Mouse (Mus musculus) hindbrain, embryonic 11.5 days (tissue): ENCODE data around the gene Gm20388. TPM values are rescaled to one million over a fixed set of nuclear protein-coding genes. Genes with fewer than 3 reads are reported as not detected.

Experiments
- ATAC-seq: fragments of 200-750 bp; cut with Nextera tagmentation; 2 replicates; pipeline ENCODE4 v1.8.0; 2017; ENCODE audit warnings: mild to moderate bottlenecking, moderate TSS enrichment, moderate library complexity; ENCODE audit not compliant: low FRiP score
- DNase-seq: peaks from one replicate; pipeline ENCODE4 v3.0.0-alpha.2; 2015; ENCODE audit warnings: low spot score
- H3K27ac ChIP-seq: fragments of 300-500 bp; sonication (generic); 2 replicates; pipeline ENCODE4 v1.5.1; 2014; ENCODE audit warnings: mild to moderate bottlenecking, low read depth, low read length
- H3K27me3 ChIP-seq: fragments of 300-500 bp; sonication (generic); 2 replicates; pipeline ENCODE4 v1.6.1; 2014; ENCODE audit warnings: mild to moderate bottlenecking, low read length, moderate library complexity, mixed read lengths; ENCODE audit not compliant: control insufficient read depth, insufficient read depth
- H3K36me3 ChIP-seq: fragments of 300-500 bp; sonication (generic); 2 replicates; pipeline ENCODE4 v1.6.1; 2014; ENCODE audit warnings: mild to moderate bottlenecking, low read length, moderate library complexity, mixed read lengths; ENCODE audit not compliant: control insufficient read depth, insufficient read depth
- H3K4me1 ChIP-seq: fragments of 300-500 bp; sonication (generic); replicated peaks from 2 replicates; pipeline ENCODE4 v1.6.1; 2014; ENCODE audit warnings: low read length, mixed read lengths; ENCODE audit not compliant: control insufficient read depth, insufficient read depth
- H3K4me2 ChIP-seq: fragments of 300-500 bp; sonication (generic); replicated peaks from 2 replicates; pipeline ENCODE4 v1.6.1; 2014; ENCODE audit warnings: mild to moderate bottlenecking, low read depth, low read length
- H3K4me3 ChIP-seq: fragments of 300-500 bp; sonication (generic); 2 replicates; pipeline ENCODE4 v1.5.1; 2014; ENCODE audit warnings: low read depth, low read length
- H3K9ac ChIP-seq: fragments of 300-500 bp; sonication (generic); 2 replicates; pipeline ENCODE4 v1.6.1; 2014; ENCODE audit warnings: low read depth, low read length
- H3K9me3 ChIP-seq: fragments of 300-500 bp; sonication (generic); 2 replicates; pipeline ENCODE4 v1.6.1; 2016; ENCODE audit warnings: low read length; ENCODE audit not compliant: control insufficient read depth
- WGBS: fragments of 180-500 bp; shearing (Covaris S2); extraction: QIAGEN DNeasy Blood & Tissue Kit; methylation state at CpG from one replicate; pipeline ENCODE4 v1.1.7; 2014; 5-methylcytosine and 5-hydroxymethylcytosine counted together
- polyA plus RNA-seq: library from polyadenylated mRNA; unstranded; fragments of >200 nt; fragmentation: Nextera tagmentation; extraction: Ambion mirVana; gene quantifications from 2 replicates; pipeline ENCODE4 v1.2.1, GENCODE M21; 2014

Gm20388 gene
- polyA plus RNA-seq, 1 experiment from 2014 or later = 11.8 TPM

GRCm38 (mm10) chr8:122525004-122525403, 2614.4 kb downstream of the Gm20388 start:
- DNase-seq (no peak), ATAC-seq (no peak)
- Histone ChIP-seq H3K36me3 (no peaks in the 10 kb centered on the region), H3K4me1 (peaks cover 16% of the 10 kb centered on the region), H3K9me3 (no peaks in the 10 kb centered on the region), H3K27ac (no peak overlapping the region), H3K4me2 (peak overlapping the region; percentile 14; the same call in 1 of the 2 replicates), H3K4me3 (no peak overlapping the region), H3K9ac (no peak overlapping the region), H3K27me3 (no peaks in the 10 kb centered on the region)
- 77% methylated on average over 6 of the region's 6 CpGs for WGBS

- Histone ChIP-seq H3K27ac (no peak overlapping the region), H3K4me2 (no peak overlapping the region), H3K9ac (no peak overlapping the region), H3K36me3 (no peaks in the 10 kb centered on the region), H3K9me3 (no peaks in the 10 kb centered on the region), H3K4me1 (peaks cover 16% of the 10 kb centered on the region), H3K27me3 (no peaks in the 10 kb centered on the region), H3K4me3 (no peak overlapping the region)
- no peak for DNase-seq
- ATAC-seq = no peak
- 77% methylated on average over 3 of the region's 3 CpGs for WGBS
Measured at GRCm38 (mm10) chr8:122526084-122526483, 2615.4 kb downstream of the Gm20388 start.

GRCm38 (mm10) chr8:122526526-122527170, 2616.0 kb downstream of the Gm20388 start:
- Histone ChIP-seq H3K4me3 (no peak overlapping the region), H3K36me3 (no peaks in the 10 kb centered on the region), H3K4me1 (peaks cover 16% of the 10 kb centered on the region), H3K9ac (no peak overlapping the region), H3K4me2 (no peak overlapping the region), H3K27ac (no peak overlapping the region), H3K9me3 (no peaks in the 10 kb centered on the region), H3K27me3 (no peaks in the 10 kb centered on the region)
- WGBS = 59% methylated on average over 7 of the region's 7 CpGs
- DNase-seq (no peak), ATAC-seq (no peak)

GRCm38 (mm10) chr8:122527937-122528336, 2617.3 kb downstream of the Gm20388 start:
- WGBS = 90% methylated on average over 3 of the region's 3 CpGs
- no peak overlapping the region for H3K4me2 ChIP-seq
- ATAC-seq (no peak), DNase-seq (no peak)
- no peak overlapping the region for H3K27ac ChIP-seq
- peaks cover 16% of the 10 kb centered on the region for H3K4me1 ChIP-seq
- H3K36me3 ChIP-seq = no peaks in the 10 kb centered on the region
- H3K9ac ChIP-seq = no peak overlapping the region
- no peaks in the 10 kb centered on the region for H3K9me3 ChIP-seq
- no peaks in the 10 kb centered on the region for H3K27me3 ChIP-seq
- H3K4me3 ChIP-seq = no peak overlapping the region

GRCm38 (mm10) chr8:122529159-122529558, 2618.5 kb downstream of the Gm20388 start:
- 92% methylated on average over 4 of the region's 4 CpGs for WGBS
- Histone ChIP-seq H3K4me1 (0 out of 2 replicates have a peak, but pooled peaks cover 5% of the 10 kb centered on the region), H3K4me3 (no peak overlapping the region), H3K27ac (no peak overlapping the region), H3K4me2 (no peak overlapping the region), H3K9me3 (no peaks in the 10 kb centered on the region), H3K9ac (no peak overlapping the region), H3K36me3 (no peaks in the 10 kb centered on the region), H3K27me3 (no peaks in the 10 kb centered on the region)
- no peak for DNase-seq
- ATAC-seq = no peak

- Histone ChIP-seq H3K9me3 (no peaks in the 10 kb centered on the region), H3K36me3 (no peaks in the 10 kb centered on the region), H3K27ac (no peak overlapping the region), H3K4me3 (no peak overlapping the region), H3K27me3 (no peaks in the 10 kb centered on the region), H3K9ac (no peak overlapping the region), H3K4me2 (no peak overlapping the region), H3K4me1 (no peaks in the 10 kb centered on the region)
- ATAC-seq (no peak), DNase-seq (no peak)
- 77% methylated on average over 8 of the region's 8 CpGs for WGBS
Measured at GRCm38 (mm10) chr8:122531312-122531711, 2620.7 kb downstream of the Gm20388 start.

- H3K4me3 ChIP-seq = no peak overlapping the region
- H3K9ac ChIP-seq = no peak overlapping the region
- no peak for DNase-seq
- no peaks in the 10 kb centered on the region for H3K36me3 ChIP-seq
- no peaks in the 10 kb centered on the region for H3K27me3 ChIP-seq
- ATAC-seq = no peak
- no peaks in the 10 kb centered on the region for H3K4me1 ChIP-seq
- H3K27ac ChIP-seq = no peak overlapping the region
- WGBS = 60% methylated on average over 6 of the region's 6 CpGs
- no peaks in the 10 kb centered on the region for H3K9me3 ChIP-seq
- H3K4me2 ChIP-seq = no peak overlapping the region
Measured at GRCm38 (mm10) chr8:122537033-122537432, 2626.4 kb downstream of the Gm20388 start.

- Histone ChIP-seq H3K4me1 (no peaks in the 10 kb centered on the region), H3K9ac (no peak overlapping the region), H3K36me3 (no peaks in the 10 kb centered on the region), H3K4me2 (no peak overlapping the region), H3K27ac (no peak overlapping the region), H3K27me3 (no peaks in the 10 kb centered on the region), H3K4me3 (no peak overlapping the region), H3K9me3 (no peaks in the 10 kb centered on the region)
- DNase-seq = no peak
- WGBS = 92% methylated on average over 2 of the region's 2 CpGs
- no peak for ATAC-seq
Measured at GRCm38 (mm10) chr8:122537812-122538211, 2627.2 kb downstream of the Gm20388 start.

- Histone ChIP-seq H3K36me3 (no peaks in the 10 kb centered on the region), H3K4me1 (no peaks in the 10 kb centered on the region), H3K9ac (no peak overlapping the region), H3K4me2 (no peak overlapping the region), H3K9me3 (no peaks in the 10 kb centered on the region), H3K4me3 (no peak overlapping the region), H3K27ac (no peak overlapping the region), H3K27me3 (no peaks in the 10 kb centered on the region)
- ATAC-seq (no peak), DNase-seq (no peak)
- 93% methylated on average over 9 of the region's 9 CpGs for WGBS
Measured at GRCm38 (mm10) chr8:122538310-122539076, 2627.9 kb downstream of the Gm20388 start.
